Mouse (Mus musculus) cerebellum, adult 2 months (tissue): ENCODE results near the gene Shc2. TPM values are rescaled to one million over a fixed set of nuclear protein-coding genes. Genes with fewer than 3 reads are reported as not detected.

Experiments used
- DNase-seq, 2 experiments: peaks; one replicate each; pipeline ENCODE4 v3.0.0; 2021
- H3K27ac ChIP-seq: fragments of 200-500 bp; 2 replicates; pipeline ENCODE4 v1.5.1; 2012; ENCODE audit warnings: low read length, control low read depth, inconsistent platforms; ENCODE audit not compliant: insufficient read depth
- H3K27me3 ChIP-seq: fragments of 200-500 bp; 2 replicates; pipeline ENCODE4 v1.6.1; 2012; ENCODE audit warnings: inconsistent platforms, mild to moderate bottlenecking, low read length, moderate library complexity; ENCODE audit not compliant: control insufficient read depth, insufficient read depth
- H3K4me1 ChIP-seq: fragments of 200-500 bp; 2 replicates; pipeline ENCODE4 v1.6.1; 2011; ENCODE audit warnings: low read length; ENCODE audit not compliant: control insufficient read depth, insufficient read depth
- H3K4me3 ChIP-seq: fragments of 200-500 bp; replicated peaks from 2 replicates; pipeline ENCODE3; 2011; ENCODE audit warnings: mild to moderate bottlenecking, low read depth, low read length, control low read depth; ENCODE audit not compliant: insufficient read depth
- CTCF ChIP-seq: fragments of 200-500 bp; IDR thresholded peaks from 2 replicates; pipeline ENCODE4 v1.5.1; 2011; ENCODE audit warnings: low read depth, mild to moderate bottlenecking, control low read depth, low read length, moderate library complexity, borderline replicate concordance; ENCODE audit not compliant: insufficient read depth
- POLR2A ChIP-seq: fragments of 200-500 bp; IDR thresholded peaks from 2 replicates; pipeline ENCODE4 v1.6.1; 2011; ENCODE audit warnings: low read length, control low read depth, borderline replicate concordance; ENCODE audit not compliant: insufficient read depth
- WGBS: fragments of 180-500 bp; shearing (Covaris S2); methylation state at CpG from one replicate; pipeline ENCODE4 v1.1.7; 2018; 5-methylcytosine and 5-hydroxymethylcytosine counted together
- polyA plus RNA-seq: library from polyadenylated mRNA; depleted of rRNA; stranded (reverse); fragments of >200 nt; gene quantifications from 2 replicates; pipeline ENCODE4 v1.2.3, GENCODE M21; 2012; rRNA removed

Shc2 gene
- polyA plus RNA-seq, 1 experiment, result 30.2 TPM

DNA sequence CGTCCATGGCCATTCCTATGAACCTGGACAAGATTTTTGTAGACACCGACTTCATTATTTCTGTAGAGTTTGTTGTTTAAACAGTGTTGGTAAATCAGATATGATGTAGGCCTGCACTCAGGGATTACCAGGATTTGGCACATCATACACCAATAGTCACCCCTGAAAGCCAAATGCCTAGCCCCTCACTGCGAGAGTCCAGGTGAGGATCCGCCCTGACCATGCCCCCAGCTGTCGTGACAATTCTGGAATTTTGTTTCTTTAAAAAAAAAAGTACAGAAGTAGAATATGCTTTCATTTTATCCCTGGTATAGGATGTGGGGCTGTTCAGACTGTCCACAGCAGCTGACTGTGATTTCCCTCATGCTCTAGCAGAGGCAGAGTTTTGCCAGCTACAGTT, 67.8 kb downstream of the Shc2 start:
- TF ChIP-seq POLR2A (no peak), CTCF (no peak)
- H3K4me3 ChIP-seq, result no peak overlapping the region
- no peak overlapping the region for H3K27ac ChIP-seq
- no peaks in the 10 kb centered on the region for H3K4me1 ChIP-seq
- WGBS, result 93% methylated on average over 5 of the region's 5 CpGs
- no peak for DNase-seq
- no peaks in the 10 kb centered on the region for H3K27me3 ChIP-seq

Other genes starting within 250 kb of the Shc2 start
- gene Vmn2r83, start 169.2 kb downstream of the Shc2 start, polyA plus RNA-seq, result not detected in 2 replicates
- gene Plpp2, start 104.1 kb downstream of the Shc2 start, polyA plus RNA-seq, result 9.2 and 10.4 TPM in 2 replicates
- 70.3 and 71.8 TPM in 2 replicates for gene Mier2, start 82.7 kb downstream of the Shc2 start, polyA plus RNA-seq
- gene Theg, start 50.6 kb downstream of the Shc2 start, polyA plus RNA-seq, result not detected in 2 replicates
- gene C2cd4c, start 23.9 kb downstream of the Shc2 start, polyA plus RNA-seq, result 3.1 and 3.2 TPM in 2 replicates
- not detected in 2 replicates for gene Odf3l2, start 7.8 kb upstream of the Shc2 start, polyA plus RNA-seq
- not detected in 2 replicates for gene Madcam1, start 26.6 kb upstream of the Shc2 start, polyA plus RNA-seq
- 93.3 and 95.4 TPM in 2 replicates for gene Tpgs1, start 31.5 kb upstream of the Shc2 start, polyA plus RNA-seq
- 93.9 and 106 TPM in 2 replicates for gene Cdc34, start 44.3 kb upstream of the Shc2 start, polyA plus RNA-seq
- 2.3 and 2.8 TPM in 2 replicates for gene Gzmm, start 51.1 kb upstream of the Shc2 start, polyA plus RNA-seq
- gene Bsg, start 66.6 kb upstream of the Shc2 start, polyA plus RNA-seq, result 1,261 and 1,264 TPM in 2 replicates
- gene Hcn2, start 78.7 kb upstream of the Shc2 start, polyA plus RNA-seq, result 227 and 270 TPM in 2 replicates
- gene Polrmt, start 108.7 kb upstream of the Shc2 start, polyA plus RNA-seq, result 74.7 and 80.4 TPM in 2 replicates
- 10.6 and 11.1 TPM in 2 replicates for gene Fgf22, start 117.2 kb upstream of the Shc2 start, polyA plus RNA-seq
- gene Rnf126, start 129.0 kb upstream of the Shc2 start, polyA plus RNA-seq, result 126 and 127 TPM in 2 replicates
- gene Fstl3, start 139.4 kb upstream of the Shc2 start, polyA plus RNA-seq, result 2.2 and 2.5 TPM in 2 replicates
- gene Prss57, start 153.0 kb upstream of the Shc2 start, polyA plus RNA-seq, result 0.16 and 0.19 TPM in 2 replicates
- 140 and 143 TPM in 2 replicates for gene Palm, start 155.7 kb upstream of the Shc2 start, polyA plus RNA-seq
- 0.29 and 0.41 TPM in 2 replicates for gene Misp, start 183.1 kb upstream of the Shc2 start, polyA plus RNA-seq
- gene Ptbp1, start 216.5 kb upstream of the Shc2 start, polyA plus RNA-seq, result 64.2 and 68.6 TPM in 2 replicates
- gene Prtn3, start 236.6 kb upstream of the Shc2 start, polyA plus RNA-seq, result 2.4 and 2.5 TPM in 2 replicates
- gene Plppr3, start 236.7 kb upstream of the Shc2 start, polyA plus RNA-seq, result 46.0 and 49.3 TPM in 2 replicates
- 0.15 TPM in 1 of 2 replicates, not detected in the other for gene Elane, start 248.3 kb upstream of the Shc2 start, polyA plus RNA-seq